Mouse (Mus musculus) liver, embryonic 14.5 days (tissue): ENCODE data around the gene Triobp. TPM values are rescaled to one million over a fixed set of nuclear protein-coding genes. Genes with fewer than 3 reads are reported as not detected.

Experiments
- ATAC-seq: fragments of 200-750 bp; cut with Nextera tagmentation; 2 replicates; pipeline ENCODE4 v1.8.0; 2017; ENCODE audit warnings: moderate number of reproducible peaks, mild to moderate bottlenecking, moderate library complexity; ENCODE audit not compliant: insufficient read depth
- DNase-seq, 3 experiments: peaks; one replicate each; pipeline ENCODE4 v3.0.0-alpha.2; 2012 to 2013; ENCODE audit warnings: low read depth in 3 of 3, low spot score in 3 of 3
- H3K27ac ChIP-seq: fragments of 300-500 bp; sonication (generic); 2 replicates; pipeline ENCODE4 v1.5.1; 2014; ENCODE audit warnings: moderate library complexity, mild to moderate bottlenecking, control low read depth, inconsistent platforms
- H3K27me3 ChIP-seq: fragments of 300-500 bp; sonication (generic); 2 replicates; pipeline ENCODE4 v1.6.1; 2014; ENCODE audit warnings: mild to moderate bottlenecking, low read length, moderate library complexity; ENCODE audit not compliant: control insufficient read depth, insufficient read depth
- H3K36me3 ChIP-seq: fragments of 300-500 bp; sonication (generic); replicated peaks from 2 replicates; pipeline ENCODE4 v1.6.1; 2014; ENCODE audit warnings: low read depth; ENCODE audit not compliant: control insufficient read depth, insufficient read depth
- H3K4me1 ChIP-seq, 2 experiments: fragments of 200-500 bp in 1 of 2; fragments of 300-500 bp in 1 of 2; sonication (generic) in 1 of 2; replicated peaks; 2 replicates each; pipeline ENCODE4 v1.6.1; 2012 to 2014; ENCODE audit warnings: antibody characterized with exemption in 1 of 2, inconsistent platforms in 1 of 2, low read length in 1 of 2; ENCODE audit not compliant: control insufficient read depth in 2 of 2, insufficient read depth in 2 of 2
- H3K4me2 ChIP-seq: fragments of 300-500 bp; sonication (generic); 2 replicates; pipeline ENCODE4 v1.6.1; 2014; ENCODE audit warnings: low read depth, mild to moderate bottlenecking, control low read depth, moderate library complexity
- H3K4me3 ChIP-seq, 2 experiments: fragments of 200-500 bp in 1 of 2; fragments of 300-500 bp in 1 of 2; sonication (generic) in 1 of 2; 2 replicates each; pipeline ENCODE4 v1.5.1; 2012 to 2014; ENCODE audit warnings: low read depth in 2 of 2, low read length in 2 of 2, mild to moderate bottlenecking in 2 of 2, control low read depth in 1 of 2, inconsistent platforms in 1 of 2, moderate library complexity in 1 of 2; ENCODE audit not compliant: insufficient read depth in 1 of 2
- H3K9ac ChIP-seq: fragments of 300-500 bp; sonication (generic); replicated peaks from 2 replicates; pipeline ENCODE4 v1.6.1; 2014; ENCODE audit warnings: mild to moderate bottlenecking, control low read depth, moderate library complexity
- H3K9me3 ChIP-seq: fragments of 300-500 bp; sonication (generic); 2 replicates; pipeline ENCODE4 v1.6.1; 2016; ENCODE audit warnings: low read length, mixed read lengths; ENCODE audit not compliant: control insufficient read depth
- CTCF ChIP-seq: IDR thresholded peaks from 2 replicates; pipeline ENCODE4 v1.5.1; 2016; ENCODE audit warnings: antibody characterized with exemption, low read depth, control low read depth
- EP300 ChIP-seq: IDR thresholded peaks from 2 replicates; pipeline ENCODE4 v1.6.1; 2016; ENCODE audit warnings: antibody characterized with exemption, low read depth
- WGBS: fragments of 180-500 bp; shearing (Covaris S2); extraction: QIAGEN DNeasy Blood & Tissue Kit; methylation state at CpG from one replicate; pipeline ENCODE4 v1.1.7; 2014; ENCODE audit not compliant: insufficient replicate concordance; 5-methylcytosine and 5-hydroxymethylcytosine counted together
- polyA plus RNA-seq, 2 experiments: library from polyadenylated mRNA; depleted of rRNA in 1 of 2; stranded (reverse) in 1 of 2; unstranded in 1 of 2; fragments of >200 nt; fragmentation: Nextera tagmentation in 1 of 2; extraction: Ambion mirVana in 1 of 2; gene quantifications; 2 replicates each; pipeline versions ENCODE4 v1.2.1 to v1.2.3; 2012 to 2014

The Triobp gene
- polyA plus RNA-seq, 2 experiments: 12.3 to 17.0 TPM

GRCm38 (mm10) chr15:78927788-78928457 lies 19.6 kb upstream of the Triobp start:
- peak; percentile 17; the same call in 1 of the 2 replicates for ATAC-seq
- H3K4me2 ChIP-seq: peak overlapping the region; percentile 75
- no peaks in the 10 kb centered on the region for H3K27me3 ChIP-seq
- H3K36me3 ChIP-seq: no peaks in the 10 kb centered on the region; the same call in 1 of the 2 replicates
- TF ChIP-seq CTCF (0 out of 2 replicates have a peak, but pooled peaks have one; percentile 3), EP300 (no peak)
- under 1% methylated on average over 29 of the region's 35 CpGs for WGBS
- H3K4me3 ChIP-seq: peak overlapping the region; percentile 66 to 77
- peak in 1 of 3 experiments; percentile 66 for DNase-seq
- peak overlapping the region; percentile 49 for H3K9ac ChIP-seq
- no peaks in the 10 kb centered on the region for H3K9me3 ChIP-seq
- peak overlapping the region; percentile 10 for H3K27ac ChIP-seq
- peaks cover 51 to 52% of the 10 kb centered on the region in 2 experiments for H3K4me1 ChIP-seq

DNA sequence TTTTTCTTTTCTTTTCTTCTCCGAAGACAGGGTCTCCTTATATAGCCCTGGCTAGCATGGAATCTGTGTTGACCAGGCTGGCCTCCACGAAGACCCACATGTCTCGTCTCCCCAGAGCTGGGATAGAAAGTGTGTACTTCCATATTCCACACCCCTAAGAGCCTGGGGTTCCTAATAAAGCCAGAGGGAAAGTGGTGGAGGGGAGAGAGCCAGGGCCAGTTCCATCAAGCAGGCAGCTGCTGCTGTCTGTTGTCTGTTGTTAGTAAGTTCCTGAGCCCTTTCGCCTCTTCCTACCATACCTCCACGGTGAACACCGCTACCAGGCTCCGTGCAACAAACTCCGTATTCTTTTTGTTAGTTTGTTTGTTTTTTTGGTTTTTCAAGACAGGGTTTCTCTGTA lies 19.0 kb upstream of the Triobp start:
- H3K27ac ChIP-seq: peak overlapping the region; percentile 64
- H3K36me3 ChIP-seq: no peaks in the 10 kb centered on the region; the same call in 1 of the 2 replicates
- H3K9ac ChIP-seq: peak overlapping the region; percentile 49
- no peaks in the 10 kb centered on the region for H3K9me3 ChIP-seq
- WGBS: 45% methylated on average over 8 of the region's 8 CpGs
- ATAC-seq: no peak
- peaks cover 46 to 48% of the 10 kb centered on the region in 2 experiments for H3K4me1 ChIP-seq
- TF ChIP-seq CTCF: no peak
- no peak for TF ChIP-seq EP300
- DNase-seq: no peak
- peak overlapping the region; percentile 75 for H3K4me2 ChIP-seq
- H3K4me3 ChIP-seq: no peak overlapping the region; a peak in 1 of 4 replicates
- H3K27me3 ChIP-seq: no peaks in the 10 kb centered on the region

- Histone ChIP-seq H3K27ac (no peak overlapping the region; the same call in 1 of the 2 replicates), H3K4me1 (peaks cover 33 to 35% of the 10 kb centered on the region in 2 experiments), H3K4me2 (no peak overlapping the region), H3K9me3 (no peaks in the 10 kb centered on the region), H3K27me3 (no peaks in the 10 kb centered on the region), H3K36me3 (no peaks in the 10 kb centered on the region; the same call in 1 of the 2 replicates), H3K9ac (no peak overlapping the region), H3K4me3 (no peak overlapping the region)
- no peak for DNase-seq
- no peak for ATAC-seq
- TF ChIP-seq EP300 (no peak), CTCF (no peak)
- 80% methylated on average over 6 of the region's 6 CpGs for WGBS
Observed at GRCm38 (mm10) chr15:78930192-78930706, 17.3 kb upstream of the Triobp start.

GRCm38 (mm10) chr15:78930801-78931426 lies 16.6 kb upstream of the Triobp start:
- TF ChIP-seq CTCF (no peak), EP300 (no peak)
- Histone ChIP-seq H3K27me3 (no peaks in the 10 kb centered on the region), H3K27ac (peak overlapping the region; percentile 54), H3K4me2 (no peak overlapping the region), H3K9ac (no peak overlapping the region), H3K4me3 (no peak overlapping the region), H3K9me3 (no peaks in the 10 kb centered on the region), H3K36me3 (no peaks in the 10 kb centered on the region; the same call in 1 of the 2 replicates), H3K4me1 (peaks cover 30 to 34% of the 10 kb centered on the region in 2 experiments)
- no peak for DNase-seq
- no peak for ATAC-seq
- 79% methylated on average over 7 of the region's 7 CpGs for WGBS

DNA sequence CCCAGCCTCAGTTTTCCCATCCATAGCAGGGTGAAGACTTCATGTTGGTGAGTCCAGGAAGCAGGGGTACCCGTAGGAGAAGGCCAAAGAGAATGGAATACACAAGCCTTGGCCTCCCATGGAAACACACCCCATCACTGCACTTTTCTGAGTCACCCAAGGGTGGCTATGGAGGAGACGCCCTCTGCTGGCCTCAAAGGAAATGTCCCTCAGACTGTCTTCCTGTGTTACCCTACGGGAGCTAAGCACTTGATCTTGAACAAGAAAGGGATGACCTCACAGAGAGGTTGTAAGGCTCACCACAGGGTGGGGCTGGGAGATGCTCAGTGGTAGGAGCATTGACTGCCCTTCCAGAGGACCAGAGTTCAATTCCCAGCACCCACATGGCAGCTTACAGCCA lies 15.9 kb upstream of the Triobp start:
- H3K4me1 ChIP-seq: peaks cover 31 to 34% of the 10 kb centered on the region in 2 experiments
- no peak overlapping the region for H3K4me3 ChIP-seq
- H3K9me3 ChIP-seq: no peaks in the 10 kb centered on the region
- peak overlapping the region; percentile 54 for H3K27ac ChIP-seq
- 7% methylated on average over 3 of the region's 3 CpGs for WGBS
- DNase-seq (peak in 2 of 3 experiments; percentile 67 to 75), ATAC-seq (peak; percentile 38)
- no peak overlapping the region for H3K4me2 ChIP-seq
- no peaks in the 10 kb centered on the region for H3K27me3 ChIP-seq
- H3K9ac ChIP-seq: no peak overlapping the region
- no peaks in the 10 kb centered on the region; the same call in 1 of the 2 replicates for H3K36me3 ChIP-seq
- TF ChIP-seq EP300: no peak; the same call in 1 of the 2 replicates
- peak; percentile 98 for TF ChIP-seq CTCF
